Mouse (Mus musculus) right cerebral cortex, postnatal 4 days (tissue): ENCODE data around the gene Fat4.

Experiments
- DNase-seq: peaks from one replicate; pipeline ENCODE4 v3.0.0-alpha.2; 2022

Fat4 gene

DNA sequence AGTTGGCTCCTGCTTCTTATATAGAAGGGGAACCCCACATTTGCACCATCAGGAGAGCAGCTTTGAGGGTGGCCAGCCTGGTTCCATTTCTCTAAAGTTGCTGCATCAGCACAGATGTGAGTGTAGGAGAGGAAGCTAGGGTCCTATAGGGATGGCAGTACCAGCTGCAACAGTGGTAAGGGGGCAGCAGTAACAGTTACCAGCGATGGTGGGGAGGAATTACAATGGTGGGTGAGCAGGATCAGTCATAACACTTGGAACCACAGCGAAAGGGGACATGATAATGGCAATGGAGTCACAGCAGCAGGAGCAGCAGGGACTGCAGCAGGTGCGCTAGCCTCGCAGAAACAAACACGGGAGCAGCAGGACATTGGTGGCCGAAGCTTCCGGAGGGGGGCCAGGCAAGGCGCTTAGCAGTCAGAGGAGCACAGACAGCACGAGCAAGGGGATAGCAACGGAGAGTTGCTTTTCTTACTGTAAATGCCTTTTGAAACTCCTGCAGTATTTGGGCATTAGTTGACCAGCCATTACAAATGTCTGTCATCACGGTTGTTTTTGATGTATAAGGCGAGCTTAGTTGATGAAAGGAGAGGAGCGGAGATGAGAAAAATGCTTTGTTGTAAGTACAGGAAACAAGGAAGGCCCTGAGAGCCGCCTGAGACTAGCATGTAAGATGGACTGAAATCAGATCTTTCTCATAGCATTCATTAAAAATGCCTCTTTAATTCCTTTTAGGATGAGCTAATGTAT, 21.1 kb downstream of the Fat4 start:
- DNase-seq, result no peak

DNA sequence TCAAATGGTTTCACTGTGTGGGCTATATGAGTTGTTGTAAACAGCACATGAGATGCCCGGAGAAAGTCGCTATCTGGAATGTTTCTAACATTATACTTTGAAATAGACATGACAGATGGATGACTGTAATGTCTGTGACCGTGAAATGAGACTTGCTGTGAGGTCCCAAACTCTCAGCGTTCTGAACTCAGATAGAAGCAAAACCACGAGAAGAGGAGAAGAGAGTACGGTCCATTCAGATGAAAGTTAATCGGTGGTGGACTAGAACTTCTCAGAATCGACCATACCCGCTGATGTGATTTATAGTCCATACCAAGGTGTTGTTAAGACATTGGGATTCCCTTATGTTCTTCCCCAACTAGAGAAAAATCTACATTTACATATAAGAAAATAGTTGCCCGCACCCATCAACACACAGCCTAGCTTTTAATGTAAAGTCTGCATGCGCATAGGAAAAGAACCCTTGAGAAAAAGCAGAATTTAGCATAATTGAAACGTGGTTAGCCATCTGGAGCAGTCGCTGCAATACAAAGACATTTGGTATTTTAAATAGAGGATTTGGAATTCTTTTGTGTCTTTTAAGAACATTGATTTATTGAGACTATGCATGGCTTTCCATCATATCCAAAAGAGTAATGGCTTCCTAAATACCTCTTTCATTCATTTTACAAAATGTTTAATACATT, 21.8 kb downstream of the Fat4 start:
- no peak for DNase-seq

DNA sequence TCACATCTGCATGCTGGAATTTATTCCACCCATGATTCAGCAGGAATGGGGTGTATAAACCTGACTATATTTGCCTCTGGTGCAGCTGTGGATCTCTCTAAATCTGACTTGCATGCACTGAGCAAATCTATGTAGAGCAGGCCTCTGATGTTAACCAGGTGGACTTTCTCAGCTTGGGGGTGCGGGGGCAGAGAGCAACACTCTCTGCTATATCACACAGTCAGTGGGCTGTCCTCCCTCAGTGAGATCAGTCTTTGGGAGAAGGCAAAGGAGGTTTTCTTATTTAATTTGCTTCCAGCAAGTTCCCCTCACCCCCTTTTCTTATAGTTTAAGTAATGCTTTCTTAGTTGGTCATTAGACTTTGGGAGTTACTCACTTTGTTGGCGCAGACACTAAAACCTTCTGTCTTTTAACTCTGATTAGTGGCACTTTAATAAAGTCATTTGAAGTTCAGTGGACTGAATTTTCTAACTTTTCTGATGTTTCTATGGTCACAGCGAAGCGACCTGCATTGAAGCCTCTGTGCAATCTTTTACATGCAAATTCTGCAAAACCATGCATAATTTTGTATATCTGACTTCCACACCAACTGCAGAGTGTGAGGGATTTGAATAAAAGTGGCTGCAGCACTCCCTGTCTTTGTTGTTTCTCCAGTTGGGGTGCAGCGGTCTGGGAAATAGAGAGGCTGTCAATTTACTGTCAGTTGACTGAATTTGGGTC, 26.2 kb downstream of the Fat4 start:
- no peak for DNase-seq

DNA sequence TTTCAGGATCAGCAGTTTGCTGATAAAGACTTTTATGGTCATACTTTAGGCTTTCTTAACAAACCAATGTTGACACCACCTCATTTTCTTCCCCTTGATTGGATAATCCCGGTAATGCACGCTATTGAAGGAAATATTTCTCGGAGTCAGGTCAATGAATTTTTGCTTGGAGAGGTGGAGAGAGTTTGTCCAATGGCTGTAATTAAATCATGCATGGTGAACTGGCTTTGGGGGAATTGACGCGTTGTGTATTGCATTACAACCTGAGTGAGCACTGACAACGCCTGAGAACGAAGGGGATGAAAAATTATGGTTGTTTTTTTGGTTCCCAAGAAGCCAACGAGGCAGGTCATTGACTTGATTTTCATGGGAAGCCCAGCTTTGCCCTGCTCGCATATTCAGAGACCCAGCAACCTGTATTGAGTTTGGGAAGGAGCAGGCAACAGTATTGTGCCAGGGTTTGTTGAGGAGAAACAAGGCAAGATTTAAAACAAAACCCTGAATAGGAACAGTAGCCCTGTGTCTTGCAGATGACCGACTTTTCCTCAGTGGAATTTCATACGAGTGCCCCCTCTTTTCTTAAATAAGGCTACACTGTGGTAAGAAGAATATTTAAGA, 26.9 kb downstream of the Fat4 start:
- no peak for DNase-seq

DNA sequence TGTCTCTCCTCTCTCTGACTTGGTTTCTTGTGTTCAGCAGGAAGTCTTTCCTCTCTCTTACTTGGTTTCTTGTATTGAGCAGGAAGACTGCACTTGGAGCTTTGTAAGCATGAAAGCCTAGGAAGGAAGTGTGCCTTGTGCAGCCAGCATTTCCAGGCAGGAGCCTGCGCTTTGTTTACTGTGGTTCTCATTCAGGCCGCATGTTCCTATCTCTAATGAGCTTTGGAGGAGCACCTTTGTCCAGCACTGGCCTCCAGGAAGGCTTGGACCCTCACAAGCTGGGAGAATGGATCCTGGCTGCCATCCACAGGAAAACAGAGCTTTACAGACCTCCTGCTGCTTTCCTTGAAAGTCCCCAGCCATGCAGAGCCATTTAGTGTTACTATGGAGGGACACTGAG, 32.2 kb downstream of the Fat4 start:
- DNase-seq, result no peak

DNA sequence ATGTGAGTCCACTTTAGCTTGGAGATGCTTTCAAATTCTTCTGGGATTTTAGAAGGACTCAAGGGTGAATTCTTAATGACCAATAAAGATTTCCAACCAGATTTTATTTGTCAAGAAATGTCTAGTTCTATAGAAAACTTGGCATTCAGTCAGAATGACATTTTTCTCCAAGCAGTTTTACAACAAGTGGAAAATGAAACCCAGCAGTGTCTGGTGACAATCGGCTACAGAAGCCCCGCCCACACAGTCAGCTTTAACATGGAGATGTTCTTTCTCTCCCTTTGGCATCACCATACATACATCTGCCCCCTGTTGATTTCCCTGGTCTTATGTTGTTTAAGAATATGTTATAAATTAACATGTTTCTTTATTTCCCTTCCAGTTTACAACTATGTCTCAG, 34.3 kb downstream of the Fat4 start:
- no peak for DNase-seq

DNA sequence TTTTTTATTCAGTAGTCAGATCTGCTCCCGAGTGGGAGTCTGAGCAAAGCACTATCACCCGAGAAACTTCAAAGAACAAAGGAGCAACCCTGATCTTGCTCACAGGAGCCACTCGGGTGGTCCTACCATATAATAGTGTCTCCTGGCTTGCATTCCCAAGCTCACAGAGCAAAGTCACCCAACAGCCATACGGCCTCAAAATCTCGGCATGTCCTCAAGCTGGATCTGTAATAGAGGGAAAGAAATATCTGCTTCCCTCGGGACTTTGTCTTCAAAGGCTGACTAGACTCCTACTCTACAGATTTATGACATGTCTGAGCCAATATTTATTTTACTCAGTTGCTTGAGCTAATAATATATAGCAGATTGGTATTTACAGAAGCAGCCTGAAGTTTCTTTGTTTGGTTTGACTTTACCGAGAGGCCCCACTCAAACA, 36.5 kb downstream of the Fat4 start:
- DNase-seq, result no peak

DNA sequence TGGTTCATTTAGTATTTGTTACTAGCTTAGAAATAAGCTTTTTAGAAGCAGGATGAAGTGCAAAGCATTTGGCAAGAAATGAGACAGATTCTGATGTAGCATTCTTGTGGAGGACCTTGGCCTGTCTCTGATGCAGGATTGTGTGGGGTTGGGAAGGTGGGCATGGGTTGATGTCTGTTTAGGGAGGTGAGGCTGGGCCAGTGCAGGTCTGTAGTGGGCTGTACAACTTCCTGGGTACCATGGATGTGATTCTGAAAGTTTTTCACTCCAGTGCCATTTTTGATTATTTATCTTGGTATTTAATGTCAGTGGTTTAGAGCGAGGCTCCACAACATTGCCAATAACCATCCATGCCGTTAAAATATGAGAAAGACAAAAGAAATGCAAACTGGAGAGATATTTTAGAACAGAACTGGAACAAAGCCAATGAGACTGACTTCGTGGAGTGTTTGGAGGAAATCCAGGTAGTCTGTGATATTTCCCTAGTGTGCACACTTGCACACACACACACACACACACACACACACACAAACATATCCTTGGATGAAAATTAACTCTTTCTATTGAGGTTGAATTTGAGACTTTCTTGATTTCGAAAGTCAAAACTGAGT, 41.4 kb downstream of the Fat4 start:
- no peak for DNase-seq

DNA sequence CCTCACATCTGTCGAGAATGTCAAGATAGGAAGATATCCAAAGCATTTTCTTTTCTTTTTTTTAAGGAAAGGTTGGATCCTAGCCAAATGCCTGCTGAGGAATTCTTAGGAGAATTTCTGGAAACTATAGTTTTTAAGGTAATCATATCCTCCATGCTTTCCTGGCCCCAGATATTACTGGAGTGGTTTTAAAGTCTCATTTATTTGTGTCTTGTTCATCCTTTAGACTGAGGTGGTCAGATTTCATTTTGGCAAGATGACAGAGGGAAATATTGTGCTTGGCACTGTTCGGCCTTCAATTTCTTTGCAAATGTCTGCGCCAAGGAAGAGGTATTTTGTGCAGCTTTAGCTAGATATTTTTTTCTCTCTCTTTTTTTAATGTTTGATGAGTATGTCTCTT, 42.0 kb downstream of the Fat4 start:
- DNase-seq, result no peak

DNA sequence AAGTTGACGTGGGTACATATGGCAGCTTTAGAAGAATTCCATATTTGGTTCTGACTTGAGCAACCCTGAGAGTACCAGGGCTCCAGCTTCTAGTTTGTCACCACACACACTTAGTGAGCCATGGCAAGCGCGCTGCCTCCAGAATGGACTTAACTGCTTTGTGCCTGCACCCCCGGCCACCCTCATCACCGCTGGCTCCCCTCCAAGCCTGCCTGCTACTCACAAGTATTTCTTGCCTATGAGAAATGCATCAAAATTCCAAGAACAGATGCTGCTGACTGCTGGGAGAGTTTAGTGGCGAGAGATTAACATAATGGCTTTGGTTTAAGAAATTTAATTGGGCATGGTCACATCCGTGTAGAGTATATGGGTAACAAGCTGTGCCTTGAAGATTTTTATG, 48.0 kb downstream of the Fat4 start:
- DNase-seq, result peak; percentile 80

DNA sequence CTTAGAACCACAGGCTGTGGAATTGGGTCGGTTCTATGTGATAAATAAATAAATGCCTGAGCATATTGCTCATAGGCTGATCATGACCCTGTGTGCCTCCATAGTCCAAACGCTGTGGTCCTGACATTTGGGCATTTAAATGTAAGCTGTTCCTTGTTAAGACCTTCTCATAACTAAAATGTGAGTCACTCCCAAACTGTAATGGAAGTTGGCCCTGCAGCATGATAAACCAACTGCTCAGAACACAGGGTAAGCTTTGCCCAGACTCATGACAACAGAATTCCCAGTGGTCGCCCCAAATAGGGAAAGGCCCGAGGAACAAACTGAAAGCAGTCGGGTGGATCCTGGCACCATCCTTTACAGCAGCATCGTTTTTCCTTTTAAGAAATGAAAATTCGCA, 49.7 kb downstream of the Fat4 start:
- DNase-seq, result no peak

DNA sequence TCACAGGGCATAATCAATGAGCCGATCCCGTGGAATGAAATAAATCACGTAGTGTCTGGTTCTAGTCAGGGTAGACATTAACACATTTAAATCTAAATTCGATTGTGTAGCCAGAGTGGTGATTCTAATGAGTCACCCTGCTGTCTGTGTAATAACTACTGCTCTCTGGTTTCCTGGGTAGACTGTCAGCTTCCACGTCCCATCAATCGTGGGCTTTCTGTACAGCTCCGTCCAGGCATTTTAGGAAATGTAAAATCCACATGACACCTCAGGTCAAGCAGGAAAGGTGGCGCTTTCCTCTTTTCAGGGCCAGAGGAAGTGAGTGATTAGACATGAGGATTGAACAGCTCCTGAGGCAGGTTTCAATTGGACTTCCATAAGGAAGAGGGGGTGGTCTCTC, 50.4 kb downstream of the Fat4 start:
- DNase-seq, result no peak

DNA sequence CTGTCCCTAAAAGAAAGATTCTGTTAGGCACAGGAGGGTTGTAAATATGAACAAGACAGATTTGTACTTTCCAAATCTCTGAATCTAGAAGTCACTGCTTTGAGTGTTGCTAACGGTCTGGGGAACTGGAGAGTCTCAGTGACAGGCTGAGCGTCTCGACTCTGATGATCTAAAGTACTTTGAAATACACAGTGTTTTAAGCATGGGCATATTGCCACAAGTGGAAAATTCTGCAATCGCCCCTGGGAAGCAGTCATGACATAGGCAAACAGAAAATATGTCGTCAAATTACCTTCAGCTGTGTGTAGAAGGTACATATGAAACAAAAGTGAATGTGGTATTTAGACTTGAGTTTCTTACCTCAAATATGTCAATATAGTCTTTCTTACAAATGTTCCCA, 51.4 kb downstream of the Fat4 start:
- DNase-seq, result no peak

DNA sequence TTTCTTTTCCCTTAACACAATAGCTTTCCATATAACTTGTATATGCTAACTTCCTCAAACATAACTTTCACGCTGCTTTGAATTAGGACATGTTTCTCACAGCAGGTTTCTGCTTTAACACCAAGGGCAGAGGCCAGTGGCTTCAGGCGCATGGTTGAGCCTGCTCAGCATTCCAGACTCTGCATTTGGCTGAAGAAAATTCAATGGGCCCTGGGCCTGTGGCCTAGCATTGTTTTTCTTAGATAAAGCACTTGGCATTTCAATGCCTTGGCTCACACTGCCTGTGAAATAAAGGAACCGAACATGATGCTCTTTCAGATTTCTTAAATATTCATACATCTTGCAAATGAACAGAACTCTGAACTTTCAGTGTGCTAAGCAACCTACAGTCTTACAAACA, 52.8 kb downstream of the Fat4 start:
- DNase-seq, result no peak

DNA sequence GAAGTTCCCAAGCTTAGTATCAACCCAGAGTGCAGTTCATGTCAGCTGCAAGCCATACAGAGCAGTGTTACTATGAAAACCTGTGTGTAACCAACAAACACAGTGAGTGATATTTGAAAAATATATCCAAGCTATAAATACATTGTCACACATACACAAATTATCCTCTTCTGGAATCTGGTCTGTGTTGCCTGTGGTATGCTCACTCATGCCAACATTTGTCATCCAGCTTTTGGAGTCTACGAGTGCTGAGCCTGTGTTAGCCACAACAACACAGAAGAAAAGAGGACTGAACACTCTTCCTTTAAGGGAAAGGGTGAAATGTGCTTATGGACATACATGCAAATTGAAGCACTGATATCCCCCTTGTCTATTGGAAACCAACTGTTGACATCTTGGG, 53.6 kb downstream of the Fat4 start:
- DNase-seq, result no peak

DNA sequence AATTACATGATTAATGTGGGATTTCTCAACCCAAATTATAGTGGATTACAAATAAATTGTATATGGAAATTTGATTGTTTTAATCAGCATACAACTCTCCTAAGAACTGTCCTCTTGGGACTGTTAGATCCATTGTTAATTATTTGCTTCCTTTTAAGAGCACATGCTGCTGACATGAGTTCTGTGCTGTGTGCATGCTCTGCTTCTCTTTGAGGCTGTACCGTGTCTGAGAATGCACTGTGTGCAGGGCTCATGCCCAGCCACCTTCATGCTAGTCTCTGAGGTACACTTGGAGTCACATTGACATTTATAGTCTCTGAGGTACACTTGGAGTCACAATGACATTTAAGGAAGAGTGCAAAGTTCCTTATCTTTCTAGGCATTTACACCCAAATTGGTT, 58.4 kb downstream of the Fat4 start:
- no peak for DNase-seq

DNA sequence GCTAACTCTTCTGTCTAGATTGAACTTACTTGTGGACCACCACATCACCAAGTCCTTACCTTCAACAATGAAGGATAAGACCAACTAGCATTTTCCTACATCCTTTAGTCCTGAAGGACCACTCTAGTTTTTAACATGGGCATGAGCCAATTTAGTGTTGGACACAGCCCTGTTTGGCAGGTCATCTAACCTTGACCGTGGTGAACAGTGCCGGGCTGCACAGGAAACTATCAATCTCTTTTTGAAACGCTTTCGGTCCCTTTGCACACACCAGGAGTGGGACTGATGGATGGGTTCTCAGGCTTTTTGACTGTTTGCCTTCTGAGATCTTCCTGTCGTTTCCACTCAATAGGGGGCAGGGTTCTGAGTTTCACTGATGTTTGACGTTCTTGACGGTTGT, 61.0 kb downstream of the Fat4 start:
- DNase-seq, result no peak

DNA sequence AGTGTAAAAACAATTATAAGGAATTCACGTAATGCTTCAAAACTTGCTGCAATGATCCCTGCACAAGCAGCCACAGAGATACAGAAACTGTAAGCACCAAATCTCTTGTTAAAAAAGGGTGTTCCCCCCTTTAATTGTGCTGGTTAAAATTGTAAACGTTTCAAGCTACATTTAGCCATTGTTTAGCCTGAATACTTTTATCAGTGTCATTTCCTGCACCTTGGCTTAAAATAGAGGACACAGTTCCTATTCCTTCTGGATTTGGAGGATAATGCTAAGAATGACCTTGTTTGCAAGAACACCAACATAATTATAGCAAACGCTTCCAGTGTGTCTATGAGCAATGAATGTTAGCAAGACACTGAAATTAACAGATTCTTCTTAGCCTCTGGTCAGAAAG, 65.9 kb downstream of the Fat4 start:
- no peak for DNase-seq

DNA sequence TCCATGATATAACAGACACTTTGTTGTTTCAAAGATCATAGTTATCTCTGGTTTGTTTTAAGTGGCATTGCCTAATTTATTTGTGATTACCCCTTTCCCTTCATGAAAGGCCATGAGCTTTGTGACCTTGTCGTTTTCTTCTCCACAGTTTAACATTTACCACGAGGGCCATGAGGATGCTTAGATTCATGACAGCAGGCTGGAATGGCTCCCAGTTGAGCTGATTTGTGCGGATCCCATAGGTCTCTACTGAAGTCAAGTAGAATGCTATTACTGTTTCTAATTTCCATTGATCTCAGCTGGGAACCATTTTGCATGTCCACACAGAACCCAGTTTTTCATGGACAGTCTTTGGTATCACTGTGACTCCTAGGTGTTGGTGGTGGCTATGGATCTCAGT, 67.5 kb downstream of the Fat4 start:
- no peak for DNase-seq

DNA sequence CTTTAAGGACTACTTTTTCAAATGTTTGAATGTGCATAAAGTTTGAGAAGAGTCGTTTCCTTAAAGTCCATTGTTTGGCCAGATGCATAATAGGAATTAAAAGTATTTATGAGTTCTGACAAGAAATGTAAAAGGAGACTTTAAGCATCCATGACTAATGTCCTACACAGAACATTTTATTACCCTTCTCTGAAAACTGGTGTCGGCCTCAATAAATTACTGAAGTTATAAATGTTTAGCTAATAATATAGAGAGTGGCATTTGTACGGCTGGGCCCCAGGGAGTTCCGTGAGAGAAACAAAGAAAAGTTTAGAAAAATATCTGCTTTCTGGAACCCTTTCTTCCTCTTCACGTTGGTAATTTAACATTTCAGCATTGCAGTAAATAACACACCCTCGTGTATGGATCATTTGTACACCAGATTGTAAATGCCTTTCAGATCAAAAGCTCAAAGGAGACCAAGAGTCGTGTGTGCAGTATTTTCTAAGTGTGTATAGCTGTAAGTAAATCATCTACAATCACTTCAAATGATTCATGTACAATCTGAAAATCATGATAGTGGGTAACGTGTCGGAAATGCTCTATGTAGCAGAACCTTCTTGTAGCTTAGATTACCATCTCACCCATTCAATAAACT, 69.4 kb downstream of the Fat4 start:
- no peak for DNase-seq

DNA sequence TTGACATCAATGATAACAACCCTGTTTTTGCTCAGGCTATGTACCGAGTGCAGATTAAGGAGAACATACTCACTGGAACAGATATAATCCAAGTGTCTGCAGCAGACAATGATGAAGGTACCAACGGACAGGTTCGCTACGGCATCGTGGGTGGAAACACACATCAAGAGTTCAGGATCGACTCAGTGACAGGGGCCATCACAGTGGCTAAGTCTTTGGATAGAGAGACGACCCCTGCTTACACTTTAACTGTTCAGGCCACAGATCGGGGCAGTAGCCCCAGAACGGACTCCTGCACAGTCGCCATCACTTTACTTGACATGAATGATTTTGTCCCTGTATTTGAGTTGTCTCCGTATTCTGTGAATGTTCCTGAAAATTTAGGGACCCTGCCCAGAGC, 70.4 kb downstream of the Fat4 start:
- no peak for DNase-seq

DNA sequence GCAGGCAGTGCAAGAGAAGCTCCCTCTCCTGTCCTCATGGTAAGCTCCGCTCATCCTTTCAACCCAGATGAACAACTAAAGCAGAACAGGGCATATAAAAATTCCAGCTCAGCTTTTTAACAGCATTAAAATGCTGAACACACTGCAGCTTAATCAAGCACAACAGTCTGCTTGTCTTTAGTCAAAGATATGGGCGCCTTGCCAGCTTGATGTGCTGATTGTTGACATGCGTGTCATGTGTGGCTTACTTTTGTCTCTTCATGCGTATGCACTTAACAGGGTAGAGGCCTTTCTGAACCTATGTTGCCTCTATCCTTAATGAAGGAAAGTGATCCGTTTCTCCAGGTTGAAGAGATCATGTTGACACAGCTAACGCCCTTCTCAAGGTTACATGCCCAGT, 75.6 kb downstream of the Fat4 start:
- DNase-seq, result peak; percentile 40

DNA sequence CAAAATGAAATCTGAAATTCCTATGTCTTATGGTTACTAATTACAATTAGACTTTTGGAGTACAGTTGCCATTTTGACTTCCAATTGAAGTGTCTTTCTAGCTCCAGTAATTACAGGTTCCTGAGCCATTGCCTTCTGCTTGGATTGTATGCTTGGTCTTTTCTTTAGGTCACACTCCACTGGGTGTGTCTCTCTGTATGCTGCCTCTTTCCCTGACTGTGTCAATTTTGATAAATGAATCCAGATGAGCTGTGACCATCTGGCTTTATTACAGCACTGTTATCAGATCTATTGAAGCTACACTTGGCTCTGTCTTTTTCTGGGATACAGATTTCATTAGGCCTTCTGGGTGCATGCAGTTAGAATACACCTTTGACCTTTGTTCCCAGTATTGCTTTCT, 80.7 kb downstream of the Fat4 start:
- DNase-seq, result no peak
